Mouse (Mus musculus): ENCODE measurements around the gene Dock9.

DNA sequence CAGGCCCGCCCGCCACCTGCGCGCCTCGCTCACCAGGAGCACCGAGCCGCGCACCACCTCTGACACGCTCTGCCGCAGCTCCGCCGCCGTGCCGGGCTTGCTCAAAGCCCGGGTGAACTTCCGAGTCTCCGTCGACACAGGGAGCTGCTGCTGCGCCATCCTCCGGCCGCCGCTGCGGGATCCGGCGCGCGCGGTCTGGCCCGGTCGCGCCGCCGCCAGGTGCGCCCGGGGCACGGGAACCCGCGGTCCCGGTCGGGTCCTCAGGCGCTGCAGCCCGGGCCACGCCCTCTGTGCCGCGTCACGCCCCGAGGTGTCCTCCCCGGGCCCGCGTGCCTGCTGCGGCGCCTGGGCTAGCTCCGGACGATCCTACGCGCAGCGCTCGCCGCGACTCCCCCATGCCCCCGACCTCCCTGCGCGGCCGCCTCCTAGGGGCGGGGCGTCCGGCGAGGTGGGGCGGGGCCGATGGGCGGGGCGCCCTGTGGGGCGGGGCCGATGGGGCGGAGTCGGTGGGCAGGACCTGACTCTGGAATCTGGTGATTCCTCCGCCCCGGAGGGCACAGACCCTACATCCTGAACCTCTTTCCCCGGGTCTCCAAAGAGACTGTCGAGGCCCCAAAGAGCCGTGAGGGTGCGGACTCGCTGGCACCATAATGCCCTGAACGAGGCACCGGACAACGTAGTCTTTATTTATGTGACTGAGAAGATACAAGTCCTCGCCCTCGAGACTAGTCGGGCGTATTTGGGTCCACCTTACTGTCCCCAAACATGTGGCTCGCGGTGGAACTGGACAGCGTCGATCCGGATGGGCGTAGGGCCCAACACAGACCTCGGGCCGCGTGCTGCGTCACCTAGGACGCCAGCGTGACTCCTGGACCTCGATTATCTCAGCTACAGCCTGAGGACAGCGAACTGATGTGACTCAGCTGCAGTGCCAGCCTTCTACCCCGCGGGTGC is at the start of gene Dock9:
- TF ChIP-seq POU5F1 (IDR thresholded peaks at IDR 0.05; ENCODE audit: borderline replicate concordance, low read length), result no peak
- TF ChIP-seq CTCF (conservative IDR thresholded peaks at IDR 0.05; ENCODE audit: low read length), result no peak
